Mouse (Mus musculus) left cerebral cortex, postnatal 14 days (tissue): ENCODE measurements at regions not wholly inside any gene's neighbourhood (a gene's known extent, or its start where the extent isn't known, plus 50 kb on each side); places are given as distances from the start of the nearest gene placed in this dataset.
"Not testable (repeated sequence)": the region's sequence is repeated elsewhere in the genome, so short reads cannot be mapped to it uniquely, and the experiment has no call there.

ENCODE experiments used
- DNase-seq, 2 experiments: peaks; one replicate each; pipeline ENCODE4 v3.0.0; 2021 to 2022; ENCODE audit warnings: low spot score in 2 of 2, mixed read lengths in 1 of 2
- intact Hi-C: fragments of 180-260 bp; cut with DNase I; formaldehyde crosslinking; loops from one replicate; pipeline ENCODE4 v1.15.1; 2025

- intact Hi-C loops, result no loop called here
- DNase-seq, result no peak
Observed at GRCm38 (mm10) chr9:115407901-115408470, 97.8 kb upstream of the Stt3b start.

GRCm38 (mm10) chr9:115408886-115409285 lies 98.7 kb upstream of the Stt3b start:
- intact Hi-C loops, result no loop called here
- no peak for DNase-seq

GRCm38 (mm10) chr9:115414190-115414589 lies 104.0 kb upstream of the Stt3b start:
- intact Hi-C loops, result no loop called here
- DNase-seq, result no peak

GRCm38 (mm10) chr9:115422786-115423185 lies 112.6 kb upstream of the Stt3b start:
- DNase-seq, result no peak

GRCm38 (mm10) chr9:115426682-115427081 lies 116.5 kb upstream of the Stt3b start:
- DNase-seq, result no peak
- intact Hi-C loops, result no loop called here

More at GRCm38 (mm10) chr9:115422786-115423185, 112.6 kb upstream of the Stt3b start:
- intact Hi-C loops, result no loop called here

GRCm38 (mm10) chr9:115430271-115430670 lies 120.0 kb upstream of the Stt3b start:
- peak in 1 of 2 experiments; percentile 12 for DNase-seq
- intact Hi-C loops, result no loop called here

GRCm38 (mm10) chr9:115434696-115435095 lies 124.5 kb upstream of the Stt3b start:
- intact Hi-C loops, result no loop called here
- no peak for DNase-seq

- intact Hi-C loops, result no loop called here
- no peak for DNase-seq
Observed at GRCm38 (mm10) chr9:115436301-115436700, 126.1 kb upstream of the Stt3b start.

- DNase-seq, intact Hi-C loops: not testable (repeated sequence)
Observed at GRCm38 (mm10) chr9:115438234-115438633, 128.0 kb upstream of the Stt3b start.

GRCm38 (mm10) chr9:115446681-115447080 lies 136.5 kb upstream of the Stt3b start:
- no peak for DNase-seq
- intact Hi-C loops, result no loop called here

- no peak for DNase-seq
- intact Hi-C loops, result no loop called here
Observed at GRCm38 (mm10) chr9:115450741-115451320, 140.6 kb upstream of the Stt3b start.

- DNase-seq, result no peak
- intact Hi-C loops, result no loop called here
Observed at GRCm38 (mm10) chr9:115454771-115455170, 144.6 kb upstream of the Stt3b start.

- no peak for DNase-seq
- intact Hi-C loops, result no loop called here
Observed at GRCm38 (mm10) chr9:115456121-115456520, 145.9 kb upstream of the Stt3b start.

GRCm38 (mm10) chr9:115456638-115457037 lies 146.4 kb upstream of the Stt3b start:
- intact Hi-C loops, result no loop called here
- no peak for DNase-seq

- intact Hi-C loops, result no loop called here
Observed at GRCm38 (mm10) chr9:115457889-115458710, 147.9 kb upstream of the Stt3b start.

GRCm38 (mm10) chr9:115459075-115459474 lies 148.9 kb upstream of the Stt3b start:
- DNase-seq, result not testable (repeated sequence)

More at GRCm38 (mm10) chr9:115457889-115458710, 147.9 kb upstream of the Stt3b start:
- DNase-seq, result no peak

GRCm38 (mm10) chr9:115465326-115465725 lies 155.1 kb upstream of the Stt3b start:
- DNase-seq, result no peak
- intact Hi-C loops, result no loop called here

More at GRCm38 (mm10) chr9:115459075-115459474, 148.9 kb upstream of the Stt3b start:
- intact Hi-C loops, result not testable (repeated sequence)

- no peak for DNase-seq
- intact Hi-C loops, result no loop called here
Observed at GRCm38 (mm10) chr9:115468641-115469040, 158.4 kb upstream of the Stt3b start.

GRCm38 (mm10) chr9:115471582-115471981 lies 161.4 kb upstream of the Stt3b start:
- DNase-seq, result no peak
- intact Hi-C loops, result no loop called here

GRCm38 (mm10) chr9:115473037-115473436 lies 162.8 kb upstream of the Stt3b start:
- DNase-seq, result no peak
- intact Hi-C loops, result no loop called here

- no peak for DNase-seq
- intact Hi-C loops, result no loop called here
Observed at GRCm38 (mm10) chr9:115473847-115474246, 163.6 kb upstream of the Stt3b start.
